Mouse (Mus musculus): ENCODE data around the gene Stc2.

- no peak for TF ChIP-seq CTCF (IDR thresholded peaks at IDR 0.05; ENCODE audit: borderline replicate concordance, control insufficient read depth, extremely low read depth, insufficient read depth, low read length, poor library complexity)
- no peak for TF ChIP-seq POLR2A (IDR thresholded peaks at IDR 0.05; ENCODE audit: control insufficient read depth, extremely low read depth, insufficient read depth, low read length, poor library complexity)
Measured at GRCm38 (mm10) chr11:31365981-31366380, 3.9 kb downstream of the Stc2 start.

All from thymus, adult 2 months (tissue).